Mouse (Mus musculus) megakaryocyte-erythroid progenitor cell, adult 5-6 weeks (primary cell): ENCODE measurements around the gene Sema3c. TPM values are rescaled to one million over a fixed set of nuclear protein-coding genes. Genes with fewer than 3 reads are reported as not detected.
"Not testable (repeated sequence)": the region's sequence is repeated elsewhere in the genome, so short reads cannot be mapped to it uniquely, and the experiment has no call there.

Source experiments
- ATAC-seq: replicated peaks from 2 replicates; pipeline ENCODE4 v1.8.0; 2016; ENCODE audit warnings: mild to moderate bottlenecking, inconsistent platforms; ENCODE audit not compliant: severe bottlenecking, poor library complexity, low FRiP score, low TSS enrichment
- total RNA-seq, 2 experiments: library from RNA; stranded (forward) in 1 of 2; stranded (reverse) in 1 of 2; fragments of 200-1000, 215-1000 nt in 1 of 2; fragments of >200 nt in 1 of 2; fragmentation: Nextera tagmentation in 1 of 2; gene quantifications; 2 replicates each; pipeline ENCODE4 v1.2.3; 2014 to 2017

Sema3c gene
- total RNA-seq (2014; fragmentation: Nextera tagmentation) (not detected in 2 replicates), total RNA-seq (2017) (not detected in 2 replicates)

DNA sequence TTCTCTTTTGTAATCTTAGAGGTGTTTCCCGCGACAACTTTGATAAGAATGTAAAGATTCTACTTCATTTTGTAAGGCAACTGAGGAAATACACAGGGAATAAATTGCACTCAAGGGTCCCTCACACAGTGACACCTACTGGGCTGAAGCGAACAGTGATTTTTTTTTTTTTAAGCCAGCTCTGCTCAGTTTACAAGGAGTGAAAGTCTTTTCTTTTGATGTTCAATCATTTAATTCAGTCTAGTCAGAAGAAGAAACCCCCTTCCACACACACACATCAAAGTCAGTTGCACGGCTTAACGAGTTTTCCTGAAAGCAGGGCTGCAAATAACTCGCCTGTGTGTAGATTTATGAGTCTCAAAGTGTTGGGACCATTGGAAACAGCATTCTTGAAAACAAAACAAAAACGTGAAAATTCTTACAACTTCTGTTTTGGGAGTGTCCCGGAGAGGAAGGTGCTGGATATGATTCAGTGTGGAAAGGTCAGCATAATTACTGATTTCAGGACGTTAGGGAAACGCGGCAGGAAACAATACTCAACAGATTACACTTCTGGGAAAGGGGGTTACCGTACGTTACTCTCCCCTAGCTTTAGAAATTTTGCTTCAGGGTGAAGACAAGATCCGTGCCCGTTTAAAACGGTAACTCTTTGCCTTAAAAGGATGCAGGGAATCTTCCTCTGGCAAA lies at the start of gene Sema3c:
TSS of gene Sema3c (plus strand) at position 588 of the 687 bp plus-strand sequence.
- peak; percentile 59 for ATAC-seq

DNA sequence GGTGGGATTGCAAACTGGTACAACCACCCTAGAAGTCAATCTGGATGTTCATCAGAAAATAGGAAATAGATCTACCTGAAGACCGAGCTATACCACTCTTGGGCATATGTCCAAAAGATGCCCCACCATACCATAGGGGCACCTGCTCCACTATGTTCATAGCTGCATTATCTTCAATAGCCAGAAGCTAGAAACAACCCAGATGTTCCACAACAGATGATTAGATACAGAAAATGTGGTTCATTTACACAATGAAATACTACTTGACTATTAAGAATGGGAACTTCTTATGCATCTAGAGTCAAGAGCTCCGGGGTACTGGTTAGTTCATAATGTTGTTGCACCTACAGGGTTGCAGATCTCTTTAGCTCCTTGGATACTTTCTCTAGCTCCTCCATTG lies 42.9 kb upstream of the Sema3c start:
- not testable (repeated sequence) for ATAC-seq

DNA sequence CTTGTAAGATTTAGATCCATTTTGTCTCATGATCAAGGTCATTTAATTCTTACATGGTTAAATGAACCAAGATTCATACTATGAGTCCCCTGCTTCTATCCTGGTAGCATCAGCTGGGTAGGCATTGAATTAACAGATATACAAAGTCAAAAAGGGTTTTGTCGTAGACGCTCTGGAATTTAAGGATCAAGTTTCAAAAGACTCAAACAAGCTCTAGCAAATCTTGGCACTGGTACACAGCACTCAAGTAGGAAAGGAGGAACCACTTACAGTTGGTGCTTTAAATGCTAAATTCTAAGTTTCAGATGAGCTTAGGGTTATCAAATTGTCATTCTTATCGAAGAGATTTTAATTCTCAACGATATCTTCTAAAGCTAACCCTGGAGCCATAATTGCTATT lies 30.9 kb upstream of the Sema3c start:
- no peak for ATAC-seq

DNA sequence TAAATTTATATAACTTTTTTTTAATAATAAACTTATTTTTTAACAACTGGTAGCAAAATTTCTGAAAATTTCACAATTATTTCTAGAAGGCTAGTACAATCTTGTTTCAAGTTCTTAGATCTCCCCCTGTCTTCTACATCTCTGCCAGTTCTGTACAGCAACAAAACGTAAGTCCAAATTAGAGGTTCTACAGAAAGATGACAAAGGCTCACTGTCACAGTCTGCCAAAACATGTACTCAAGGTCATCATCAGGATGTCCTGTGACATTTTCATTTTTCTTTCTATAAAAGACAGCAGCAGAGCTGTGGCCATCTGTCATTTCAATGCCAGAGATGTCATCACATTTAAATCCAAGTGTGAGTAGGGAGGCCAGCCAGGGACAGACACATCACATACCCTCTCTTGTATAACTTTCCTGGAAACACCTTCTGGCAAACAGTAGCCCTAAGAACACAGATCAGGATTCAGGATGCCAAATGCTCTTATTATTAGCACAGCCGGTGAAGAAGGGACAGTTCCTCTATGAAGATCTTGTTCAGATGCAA lies 29.1 kb upstream of the Sema3c start:
- no peak for ATAC-seq

DNA sequence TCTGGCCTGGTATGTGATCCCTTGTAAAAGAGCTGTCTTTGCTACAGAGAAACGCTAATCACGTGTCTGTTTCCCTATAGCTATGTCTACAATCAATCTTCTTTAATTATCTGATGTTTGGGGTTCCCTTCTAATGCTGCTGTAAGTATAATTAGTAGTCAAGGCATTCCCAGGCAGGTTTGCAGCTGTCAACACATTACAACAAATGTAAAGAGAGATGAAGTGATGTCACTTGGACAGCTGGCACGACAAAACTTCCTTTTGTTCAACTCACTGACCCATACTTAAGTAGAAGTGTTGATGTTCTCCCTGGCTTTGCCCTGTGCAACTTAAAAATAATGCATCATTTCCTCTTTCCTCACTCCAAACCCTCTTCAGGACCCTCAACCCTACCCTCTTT lies 22.4 kb upstream of the Sema3c start:
- no peak for ATAC-seq

DNA sequence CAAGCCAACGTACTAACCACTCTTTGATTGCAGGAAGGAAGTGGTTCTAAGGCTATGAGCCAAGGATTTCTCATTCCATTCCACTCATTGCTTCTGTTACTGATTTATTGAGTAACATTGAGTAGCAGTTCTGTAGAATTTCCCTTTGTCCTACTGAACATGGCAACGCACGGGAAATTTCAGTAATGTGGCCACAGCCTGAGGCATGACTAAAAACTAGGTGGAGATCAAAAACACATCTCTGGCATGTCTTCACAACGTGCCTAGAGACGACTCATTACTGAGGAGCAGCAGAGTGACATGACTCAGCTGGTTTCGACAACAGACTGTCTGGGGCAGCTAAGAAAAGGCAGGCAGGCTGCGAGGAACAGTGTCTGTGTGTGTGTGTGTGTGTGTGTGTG lies 18.0 kb upstream of the Sema3c start:
- peak; percentile 91 for ATAC-seq

DNA sequence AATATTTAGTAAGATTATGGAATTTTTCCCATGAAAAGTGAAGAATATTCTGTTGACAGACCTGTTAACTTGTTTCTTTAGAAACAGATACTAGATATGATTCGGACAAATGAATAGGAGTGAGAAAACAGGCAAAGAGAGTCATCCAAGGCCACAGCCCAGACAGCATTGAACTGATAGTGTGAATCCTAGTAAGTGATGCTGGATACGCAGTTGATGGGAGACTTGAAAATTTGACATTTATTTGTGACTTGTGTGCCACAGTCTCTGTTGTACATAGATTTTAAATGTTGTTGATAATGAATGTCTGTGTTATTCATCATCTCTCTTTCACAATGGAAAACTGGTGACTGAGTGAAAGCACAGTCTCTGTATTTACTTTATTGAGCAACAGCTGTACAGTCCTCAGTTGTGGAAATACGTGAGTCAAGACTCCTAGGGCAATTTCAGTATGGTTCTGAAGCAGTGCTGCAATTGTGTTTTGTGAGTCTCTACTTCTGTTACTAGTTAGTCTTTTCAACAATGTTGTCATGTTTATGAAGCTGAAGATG lies 17.3 kb upstream of the Sema3c start:
- ATAC-seq, result no peak

DNA sequence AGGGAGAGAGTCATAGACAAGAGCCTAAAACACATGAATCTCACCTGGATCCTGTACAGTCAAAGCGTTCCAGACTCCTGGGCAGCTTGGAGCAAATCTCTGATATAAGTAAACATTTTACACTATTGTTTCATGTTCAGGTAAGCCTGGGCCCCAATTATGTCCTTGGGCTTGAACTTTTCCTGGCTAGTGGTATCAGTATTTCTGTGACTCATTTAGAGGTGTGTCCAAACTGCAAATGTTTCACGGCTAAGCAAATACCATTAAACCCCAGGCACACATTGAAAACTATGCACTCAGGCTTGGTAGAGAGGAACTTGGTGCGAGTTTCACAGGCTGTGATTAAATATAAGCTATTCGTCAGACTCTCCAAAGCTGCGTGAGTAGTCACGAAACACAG lies 2.5 kb upstream of the Sema3c start:
- ATAC-seq, result no peak

DNA sequence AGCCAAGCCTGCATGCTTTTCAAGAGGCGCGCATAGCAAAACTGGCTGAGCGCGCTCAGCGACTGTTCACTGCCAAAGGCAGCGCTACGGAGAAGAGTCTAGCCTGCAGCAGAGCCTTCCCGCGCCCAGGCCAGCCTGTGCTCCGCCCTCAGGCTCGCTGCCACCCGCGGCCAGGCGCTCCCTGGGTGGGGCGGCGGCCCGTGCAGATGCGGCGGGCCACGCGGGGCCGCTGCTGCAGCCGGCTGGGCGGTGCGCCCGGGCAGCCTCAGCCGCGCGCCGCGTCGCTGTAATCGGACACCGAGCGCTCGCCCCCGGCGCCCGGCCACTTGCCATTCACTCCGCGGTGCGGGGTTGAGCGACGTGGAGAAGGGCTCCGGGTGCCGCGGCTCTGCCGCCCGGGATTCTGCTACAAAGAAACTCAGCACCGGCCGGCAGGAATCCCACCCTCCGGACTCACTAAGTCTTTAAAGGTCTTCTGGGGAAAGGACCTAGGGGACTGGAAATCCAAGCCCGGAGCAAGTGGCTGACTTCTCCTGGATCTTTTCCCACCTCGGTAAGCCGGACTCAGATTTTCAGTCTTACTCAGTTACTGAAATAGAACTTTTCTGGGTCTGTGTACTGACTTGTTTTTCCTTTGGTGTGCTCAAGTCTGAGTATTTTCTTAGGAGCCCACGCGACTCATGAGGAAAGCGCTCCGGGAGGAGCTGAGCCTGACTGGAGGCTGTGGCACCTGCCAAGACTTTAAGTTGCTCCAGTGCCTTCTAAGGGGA lies 517 bp downstream of the Sema3c start:
- peak; percentile 97 for ATAC-seq

DNA sequence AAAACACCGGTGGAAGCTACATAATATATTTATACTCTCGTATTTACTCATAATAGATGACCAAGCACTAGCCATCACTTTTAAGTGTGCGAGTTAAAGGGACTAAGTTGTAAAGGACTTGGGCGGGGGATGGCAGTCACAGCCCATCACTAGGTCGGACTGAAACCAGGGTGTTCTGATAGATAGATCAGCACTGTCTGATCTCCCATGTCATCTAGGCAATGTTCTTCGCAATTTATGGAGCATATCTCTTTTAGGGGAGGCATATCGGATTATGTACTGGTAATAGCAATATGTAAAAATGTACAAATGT lies 1.1 kb downstream of the Sema3c start:
- no peak for ATAC-seq

DNA sequence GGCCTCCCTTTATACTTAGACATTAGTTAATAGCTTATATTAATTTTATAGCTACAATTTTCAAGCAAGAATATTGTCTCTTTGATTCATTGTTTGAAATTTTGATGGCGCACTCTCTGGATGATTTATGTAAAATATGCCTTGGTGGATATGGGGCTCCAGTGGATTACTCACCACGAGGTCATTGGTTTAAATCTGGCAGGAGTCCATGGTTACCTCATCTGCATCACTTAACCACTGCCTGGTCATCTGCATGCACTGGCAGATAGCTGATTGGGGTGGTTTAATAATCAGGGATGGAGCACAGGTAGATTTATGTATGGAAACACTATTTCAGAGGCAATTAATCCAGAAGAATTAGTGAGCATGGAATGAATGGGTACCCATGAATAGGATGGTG lies 2.0 kb downstream of the Sema3c start:
- no peak for ATAC-seq

DNA sequence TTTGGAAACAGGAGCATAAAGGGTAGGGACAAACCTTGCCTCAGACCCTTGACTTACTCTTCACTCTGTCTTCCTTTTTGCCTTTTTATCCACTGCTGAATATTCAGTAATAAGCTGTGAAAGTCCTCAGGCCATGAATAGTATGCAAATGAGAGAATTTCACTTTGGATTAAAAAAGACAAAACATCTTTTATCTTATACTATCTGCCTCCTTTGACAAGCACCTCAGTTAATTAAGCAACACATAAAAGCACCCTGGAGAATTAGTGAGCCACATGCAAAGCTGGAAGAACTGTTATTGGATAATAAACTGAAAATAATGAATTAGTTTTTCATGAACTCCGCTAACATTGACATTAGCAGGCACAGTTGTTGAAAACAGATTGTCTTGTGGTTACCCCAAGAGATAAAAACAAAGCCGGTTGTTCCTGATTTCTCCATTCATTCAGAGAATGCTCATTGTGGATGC lies 8.0 kb downstream of the Sema3c start:
- no peak for ATAC-seq

DNA sequence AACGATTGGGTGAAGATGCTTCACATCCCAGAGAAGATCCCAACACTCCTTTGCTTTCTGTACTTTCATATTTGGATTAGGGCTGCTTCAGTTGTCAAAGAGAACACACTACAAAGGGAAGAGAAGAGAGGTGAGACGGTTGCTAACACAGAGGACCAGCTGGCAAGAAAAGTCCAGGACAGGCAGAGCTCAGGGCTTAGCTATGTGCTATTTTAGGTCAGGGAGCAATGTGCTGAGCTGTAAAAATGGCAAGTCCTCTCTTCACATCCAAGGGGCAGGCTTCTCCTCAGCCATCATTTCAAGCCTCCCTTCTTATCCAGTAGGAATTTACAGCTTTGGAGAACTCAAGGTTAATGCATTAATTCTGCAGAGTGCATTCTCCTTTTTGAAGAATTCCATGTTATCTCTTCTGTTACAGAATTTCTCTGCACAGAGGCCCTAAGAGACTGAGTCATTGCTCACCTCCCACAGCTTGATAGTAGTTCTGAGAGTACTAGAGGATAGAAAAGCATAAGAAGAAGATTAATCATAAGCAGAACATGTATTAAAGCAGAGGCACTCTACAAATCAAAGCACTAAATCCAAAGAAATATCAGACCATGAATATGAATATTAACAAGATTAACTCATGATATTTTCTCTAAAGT lies 10.3 kb downstream of the Sema3c start:
- no peak for ATAC-seq

DNA sequence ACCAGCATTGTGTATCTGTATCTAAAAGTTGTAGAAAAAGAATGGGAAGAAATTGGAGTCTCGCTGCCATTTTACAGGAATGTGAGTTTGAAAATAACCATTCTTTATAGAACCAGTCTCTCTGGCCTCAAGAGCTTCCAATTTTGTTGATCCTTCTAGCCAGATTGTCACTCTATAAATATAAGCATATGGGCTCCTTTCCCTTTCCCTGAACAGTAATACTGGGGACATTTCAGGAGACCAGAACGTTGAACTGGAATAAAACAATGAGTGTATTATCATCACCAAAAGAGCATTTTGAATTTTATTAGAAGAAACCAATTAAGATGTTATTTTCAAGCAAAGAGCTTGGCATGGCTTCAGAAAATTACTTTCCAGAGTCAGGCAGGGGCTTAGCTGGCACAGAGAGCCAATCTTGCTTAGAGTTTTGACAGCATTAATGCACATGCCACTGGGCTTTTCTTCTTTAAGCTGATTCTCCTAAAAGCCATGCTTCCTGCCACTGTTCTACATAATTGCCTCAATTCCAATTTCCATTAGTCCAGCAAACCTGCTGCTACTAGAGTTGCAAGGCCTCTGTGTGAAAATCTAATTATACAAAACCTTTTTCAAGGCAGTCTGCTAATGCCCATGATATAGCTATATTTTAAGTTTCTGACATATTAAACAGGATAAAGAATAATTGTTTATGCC lies 12.6 kb downstream of the Sema3c start:
- no peak for ATAC-seq

DNA sequence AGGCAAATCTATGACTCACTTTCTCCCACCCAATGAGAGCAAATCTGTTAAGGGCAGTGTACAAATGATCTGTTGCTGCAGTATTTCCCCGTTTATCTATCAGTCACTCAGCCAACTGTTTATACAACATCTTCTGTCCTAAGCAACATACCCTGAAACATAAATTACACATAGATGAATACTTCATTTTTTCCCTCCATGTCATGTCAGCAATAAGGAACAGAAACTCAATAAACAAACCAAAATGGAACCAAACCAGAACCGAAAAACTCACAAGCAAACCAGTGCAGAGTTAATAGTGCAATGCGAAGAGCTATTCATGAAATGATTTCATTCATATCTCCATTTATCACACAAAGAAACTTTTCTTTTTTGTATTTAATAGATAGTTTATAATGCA lies 17.8 kb downstream of the Sema3c start:
- ATAC-seq, result no peak

DNA sequence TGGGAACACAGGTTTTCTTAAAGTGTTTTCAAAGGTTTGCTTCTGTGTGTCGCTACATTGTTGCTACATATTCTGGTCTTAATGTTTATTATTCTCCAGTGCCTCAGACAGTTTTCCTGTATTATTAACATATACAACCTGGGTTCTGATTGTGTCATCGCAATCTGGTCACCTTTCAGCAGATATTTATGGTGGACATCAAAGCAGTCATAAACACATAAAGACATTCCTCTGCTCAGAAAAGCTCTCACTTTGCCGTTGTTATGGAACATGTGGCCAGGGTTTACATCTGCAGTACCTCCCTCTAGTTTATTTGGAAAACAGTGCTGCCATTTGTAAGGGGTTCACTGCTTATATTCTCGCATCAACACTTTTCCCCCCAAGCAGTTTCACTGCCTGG lies 27.6 kb downstream of the Sema3c start:
- ATAC-seq, result no peak

DNA sequence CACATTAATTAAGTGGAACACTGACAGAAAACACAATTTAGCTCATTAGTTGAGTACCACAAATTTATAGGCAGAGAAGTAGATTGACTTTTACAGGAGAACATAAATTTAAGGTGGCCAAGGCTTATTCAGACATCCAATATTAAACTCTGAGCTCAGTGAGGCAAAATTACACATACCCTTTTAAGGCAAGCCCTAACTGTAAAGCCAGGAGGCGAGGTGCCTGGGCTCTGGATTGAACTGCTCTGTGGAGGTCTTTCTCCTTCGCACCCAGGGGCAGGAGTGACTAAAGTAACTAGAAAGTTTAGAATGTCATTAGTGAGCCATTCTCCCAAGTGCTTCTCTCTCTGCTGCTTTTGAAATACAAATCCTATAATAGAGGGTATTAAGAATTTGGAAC lies 46.5 kb downstream of the Sema3c start:
- ATAC-seq, result no peak

DNA sequence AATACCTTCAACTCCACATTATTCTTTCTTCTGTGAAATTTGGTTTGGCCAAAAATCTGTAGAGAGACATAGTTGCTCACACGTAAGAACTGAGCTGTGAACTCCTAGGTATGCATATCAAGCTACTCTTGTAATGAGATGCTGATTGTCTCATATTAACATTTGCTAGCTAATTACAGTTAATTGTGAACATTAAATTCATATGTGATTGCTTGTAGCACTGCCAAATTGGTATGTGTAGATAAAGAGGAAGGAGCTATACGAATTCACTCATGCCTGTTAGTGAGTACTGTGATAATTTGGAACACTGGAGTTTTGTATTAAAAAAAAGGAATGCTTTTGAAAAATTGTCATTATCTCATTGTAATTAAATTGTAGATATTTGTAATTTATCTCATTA lies 48.5 kb downstream of the Sema3c start:
- ATAC-seq, result no peak

DNA sequence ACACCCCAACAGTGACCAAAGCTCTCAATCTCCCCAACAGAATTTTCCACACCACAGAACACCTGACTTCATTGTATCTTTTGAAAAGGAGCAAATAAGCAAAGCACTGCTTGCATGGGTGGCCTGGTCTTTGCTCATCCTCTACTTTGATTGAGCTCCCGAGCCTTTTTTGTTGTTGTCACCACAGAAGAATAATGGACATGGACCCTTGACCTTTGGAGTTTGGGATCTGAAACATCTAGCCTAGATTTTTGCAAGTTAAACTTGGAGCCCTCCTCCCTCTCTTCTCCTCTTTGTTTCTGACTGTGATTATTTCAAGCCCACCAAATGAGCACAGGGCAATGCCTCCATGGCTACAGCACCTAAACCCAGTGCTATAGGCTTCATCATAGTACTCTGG lies 54.5 kb downstream of the Sema3c start:
- no peak for ATAC-seq

DNA sequence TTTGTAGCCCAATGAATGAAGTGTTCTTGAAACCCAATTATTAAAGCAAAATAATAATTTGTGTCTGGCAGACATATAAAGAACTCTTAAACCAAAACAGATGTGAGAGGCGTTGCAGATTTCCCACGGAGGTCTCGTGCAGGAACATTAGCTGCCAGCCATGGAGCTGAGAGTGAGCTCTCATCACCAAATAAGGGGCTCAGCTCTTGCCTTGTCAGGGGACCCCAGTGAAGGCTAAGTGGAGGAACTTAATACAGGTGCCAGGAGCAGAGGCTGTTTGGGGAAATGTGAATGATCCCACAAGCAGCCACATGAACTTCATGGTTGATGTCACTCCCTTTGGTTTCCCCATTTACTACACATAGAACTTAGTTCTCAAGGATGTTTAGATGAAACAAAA lies 55.5 kb downstream of the Sema3c start:
- no peak for ATAC-seq
